Mouse (Mus musculus) limb, embryonic 11.5 days (tissue): ENCODE results near the gene Rep15. TPM values are rescaled to one million over a fixed set of nuclear protein-coding genes. Genes with fewer than 3 reads are reported as not detected.

ENCODE experiments used
- ATAC-seq: fragments of 200-750 bp; cut with Nextera tagmentation; 2 replicates; pipeline ENCODE4 v1.8.0; 2017; ENCODE audit warnings: low read depth; ENCODE audit not compliant: insufficient number of reproducible peaks, low FRiP score, low TSS enrichment
- DNase-seq: peaks from one replicate; pipeline ENCODE4 v3.0.0-alpha.2; 2015; ENCODE audit warnings: low spot score
- H3K27ac ChIP-seq: fragments of 300-500 bp; sonication (generic); replicated peaks from 2 replicates; pipeline ENCODE4 v1.5.1; 2014; ENCODE audit warnings: low read depth, mild to moderate bottlenecking, low read length
- H3K27me3 ChIP-seq: fragments of 300-500 bp; sonication (generic); 2 replicates; pipeline ENCODE4 v1.6.1; 2014; ENCODE audit warnings: mild to moderate bottlenecking, low read length, mixed read lengths; ENCODE audit not compliant: control insufficient read depth, insufficient read depth
- H3K36me3 ChIP-seq: fragments of 300-500 bp; sonication (generic); 2 replicates; pipeline ENCODE4 v1.6.1; 2014; ENCODE audit warnings: mild to moderate bottlenecking, low read length, moderate library complexity, mixed read lengths; ENCODE audit not compliant: control insufficient read depth, insufficient read depth
- H3K4me1 ChIP-seq: fragments of 300-500 bp; sonication (generic); 2 replicates; pipeline ENCODE4 v1.6.1; 2014; ENCODE audit warnings: low read length, mixed read lengths; ENCODE audit not compliant: control insufficient read depth, insufficient read depth
- H3K4me2 ChIP-seq: fragments of 300-500 bp; sonication (generic); 2 replicates; pipeline ENCODE4 v1.6.1; 2014; ENCODE audit warnings: low read depth, mild to moderate bottlenecking, moderate library complexity; ENCODE audit not compliant: severe bottlenecking
- H3K4me3 ChIP-seq: fragments of 300-500 bp; sonication (generic); 2 replicates; pipeline ENCODE4 v1.5.1; 2014; ENCODE audit warnings: low read depth, low read length
- H3K9ac ChIP-seq: fragments of 300-500 bp; sonication (generic); 2 replicates; pipeline ENCODE4 v1.6.1; 2014; ENCODE audit warnings: mild to moderate bottlenecking, low read length
- H3K9me3 ChIP-seq: fragments of 300-500 bp; sonication (generic); 2 replicates; pipeline ENCODE4 v1.6.1; 2016; ENCODE audit warnings: low read length; ENCODE audit not compliant: control insufficient read depth
- WGBS: fragments of 180-500 bp; shearing (Covaris S2); extraction: QIAGEN DNeasy Blood & Tissue Kit; methylation state at CpG from one replicate; pipeline ENCODE4 v1.1.7; 2014; 5-methylcytosine and 5-hydroxymethylcytosine counted together
- polyA plus RNA-seq: library from polyadenylated mRNA; unstranded; fragments of >200 nt; fragmentation: Nextera tagmentation; extraction: Ambion mirVana; gene quantifications from 2 replicates; pipeline ENCODE4 v1.2.1, GENCODE M21; 2014

Gene Rep15
- polyA plus RNA-seq, 1 experiment from 2014 or later = 1.3 TPM

GRCm38 (mm10) chr6:147059326-147059725 lies 26.9 kb downstream of the Rep15 start:
- no peak for ATAC-seq
- Histone ChIP-seq H3K9ac (no peak overlapping the region), H3K4me3 (no peak overlapping the region), H3K36me3 (peaks cover 11% of the 10 kb centered on the region), H3K4me1 (no peaks in the 10 kb centered on the region), H3K4me2 (no peak overlapping the region), H3K9me3 (no peaks in the 10 kb centered on the region), H3K27me3 (no peaks in the 10 kb centered on the region), H3K27ac (no peak overlapping the region)
- 63% methylated on average over 7 of the region's 7 CpGs for WGBS
- no peak for DNase-seq

- H3K27me3 ChIP-seq = no peaks in the 10 kb centered on the region
- H3K9me3 ChIP-seq = no peaks in the 10 kb centered on the region
- H3K27ac ChIP-seq = no peak overlapping the region
- H3K4me1 ChIP-seq = no peaks in the 10 kb centered on the region
- H3K36me3 ChIP-seq = peaks cover 8% of the 10 kb centered on the region
- DNase-seq (no peak), ATAC-seq (no peak)
- no peak overlapping the region for H3K9ac ChIP-seq
- no peak overlapping the region for H3K4me2 ChIP-seq
- 90% methylated on average over 9 of the region's 9 CpGs for WGBS
- H3K4me3 ChIP-seq = no peak overlapping the region
Measured at GRCm38 (mm10) chr6:147061630-147062029, 29.2 kb downstream of the Rep15 start.

GRCm38 (mm10) chr6:147062034-147062433 lies 29.6 kb downstream of the Rep15 start:
- no peaks in the 10 kb centered on the region for H3K27me3 ChIP-seq
- H3K4me1 ChIP-seq = no peaks in the 10 kb centered on the region
- no peak overlapping the region for H3K27ac ChIP-seq
- H3K36me3 ChIP-seq = peaks cover 9% of the 10 kb centered on the region
- no peak overlapping the region for H3K9ac ChIP-seq
- no peak overlapping the region for H3K4me3 ChIP-seq
- H3K4me2 ChIP-seq = no peak overlapping the region
- ATAC-seq (no peak), DNase-seq (no peak)
- WGBS = 77% methylated on average over 7 of the region's 7 CpGs
- H3K9me3 ChIP-seq = no peaks in the 10 kb centered on the region

GRCm38 (mm10) chr6:147062694-147063093 lies 30.3 kb downstream of the Rep15 start:
- Histone ChIP-seq H3K36me3 (peaks cover 9% of the 10 kb centered on the region), H3K4me1 (no peaks in the 10 kb centered on the region), H3K9me3 (no peaks in the 10 kb centered on the region), H3K27me3 (no peaks in the 10 kb centered on the region), H3K4me3 (no peak overlapping the region), H3K9ac (no peak overlapping the region), H3K27ac (no peak overlapping the region), H3K4me2 (no peak overlapping the region)
- 87% methylated on average over 7 of the region's 7 CpGs for WGBS
- ATAC-seq (no peak), DNase-seq (no peak)

- Histone ChIP-seq H3K9ac (no peak overlapping the region), H3K36me3 (peaks cover 9% of the 10 kb centered on the region), H3K27ac (no peak overlapping the region), H3K9me3 (no peaks in the 10 kb centered on the region), H3K4me3 (no peak overlapping the region), H3K4me1 (no peaks in the 10 kb centered on the region), H3K4me2 (no peak overlapping the region), H3K27me3 (no peaks in the 10 kb centered on the region)
- DNase-seq (no peak), ATAC-seq (no peak)
- 79% methylated on average over 10 of the region's 10 CpGs for WGBS
Measured at GRCm38 (mm10) chr6:147064226-147064943, 32.0 kb downstream of the Rep15 start.

- no peaks in the 10 kb centered on the region for H3K9me3 ChIP-seq
- WGBS = 61% methylated on average over 6 of the region's 6 CpGs
- DNase-seq (no peak), ATAC-seq (no peak)
- H3K4me3 ChIP-seq = no peak overlapping the region
- no peaks in the 10 kb centered on the region for H3K4me1 ChIP-seq
- H3K36me3 ChIP-seq = peaks cover 9% of the 10 kb centered on the region
- H3K27me3 ChIP-seq = no peaks in the 10 kb centered on the region
- no peak overlapping the region for H3K27ac ChIP-seq
- H3K9ac ChIP-seq = no peak overlapping the region
- no peak overlapping the region for H3K4me2 ChIP-seq
Measured at GRCm38 (mm10) chr6:147064944-147065261, 32.5 kb downstream of the Rep15 start.

GRCm38 (mm10) chr6:147075808-147076387 lies 43.5 kb downstream of the Rep15 start:
- H3K9me3 ChIP-seq = no peaks in the 10 kb centered on the region
- no peak overlapping the region for H3K4me2 ChIP-seq
- H3K4me3 ChIP-seq = no peak overlapping the region
- DNase-seq (no peak), ATAC-seq (no peak)
- no peaks in the 10 kb centered on the region for H3K27me3 ChIP-seq
- no peaks in the 10 kb centered on the region for H3K4me1 ChIP-seq
- peaks cover 6% of the 10 kb centered on the region for H3K36me3 ChIP-seq
- no peak overlapping the region for H3K27ac ChIP-seq
- WGBS = 78% methylated on average over 5 of the region's 5 CpGs
- H3K9ac ChIP-seq = no peak overlapping the region

- no peaks in the 10 kb centered on the region for H3K9me3 ChIP-seq
- ATAC-seq (no peak), DNase-seq (no peak)
- no peak overlapping the region for H3K9ac ChIP-seq
- H3K36me3 ChIP-seq = peaks cover 2% of the 10 kb centered on the region; the same call in 1 of the 2 replicates
- H3K4me2 ChIP-seq = no peak overlapping the region
- no peaks in the 10 kb centered on the region for H3K27me3 ChIP-seq
- 82% methylated on average over 8 of the region's 8 CpGs for WGBS
- H3K4me1 ChIP-seq = no peaks in the 10 kb centered on the region
- no peak overlapping the region for H3K27ac ChIP-seq
- H3K4me3 ChIP-seq = no peak overlapping the region
Measured at GRCm38 (mm10) chr6:147076878-147077277, 44.5 kb downstream of the Rep15 start.

GRCm38 (mm10) chr6:147079919-147080318 lies 47.5 kb downstream of the Rep15 start:
- ATAC-seq (no peak), DNase-seq (no peak)
- H3K27ac ChIP-seq = no peak overlapping the region
- H3K27me3 ChIP-seq = no peaks in the 10 kb centered on the region
- 92% methylated on average over 10 of the region's 10 CpGs for WGBS
- H3K4me1 ChIP-seq = no peaks in the 10 kb centered on the region
- H3K36me3 ChIP-seq = no peaks in the 10 kb centered on the region
- H3K9me3 ChIP-seq = no peaks in the 10 kb centered on the region
- H3K4me2 ChIP-seq = no peak overlapping the region
- H3K4me3 ChIP-seq = no peak overlapping the region
- H3K9ac ChIP-seq = no peak overlapping the region
